Mouse (Mus musculus) midbrain, embryonic 14.5 days (tissue): ENCODE data around the gene Dscaml1. TPM values are rescaled to one million over a fixed set of nuclear protein-coding genes. Genes with fewer than 3 reads are reported as not detected.
"Not testable (repeated sequence)": the region's sequence is repeated elsewhere in the genome, so short reads cannot be mapped to it uniquely, and the experiment has no call there.

ENCODE experiments used
- ATAC-seq: fragments of 200-750 bp; cut with Nextera tagmentation; 2 replicates; pipeline ENCODE4 v1.8.0; 2017; ENCODE audit warnings: moderate number of reproducible peaks, moderate library complexity; ENCODE audit not compliant: low FRiP score, low TSS enrichment
- DNase-seq: peaks from one replicate; pipeline ENCODE4 v3.0.0-alpha.2; 2015
- H3K27ac ChIP-seq: fragments of 300-500 bp; sonication (generic); replicated peaks from 2 replicates; pipeline ENCODE4 v1.5.1; 2014; ENCODE audit warnings: mild to moderate bottlenecking, low read depth, low read length, moderate library complexity
- H3K27me3 ChIP-seq: fragments of 300-500 bp; sonication (generic); 2 replicates; pipeline ENCODE4 v1.6.1; 2014; ENCODE audit warnings: low read length, control low read depth, mixed read lengths; ENCODE audit not compliant: control insufficient read depth, insufficient read depth
- H3K36me3 ChIP-seq: fragments of 300-500 bp; sonication (generic); 2 replicates; pipeline ENCODE4 v1.6.1; 2014; ENCODE audit warnings: low read length, control low read depth; ENCODE audit not compliant: control insufficient read depth, insufficient read depth
- H3K4me1 ChIP-seq: fragments of 300-500 bp; sonication (generic); 2 replicates; pipeline ENCODE4 v1.6.1; 2014; ENCODE audit warnings: mild to moderate bottlenecking, antibody characterized with exemption, low read length, control low read depth; ENCODE audit not compliant: control insufficient read depth, insufficient read depth
- H3K4me2 ChIP-seq: fragments of 300-500 bp; sonication (generic); 2 replicates; pipeline ENCODE4 v1.6.1; 2014; ENCODE audit warnings: mild to moderate bottlenecking, low read length, moderate library complexity
- H3K4me3 ChIP-seq: fragments of 300-500 bp; sonication (generic); replicated peaks from 2 replicates; pipeline ENCODE4 v1.5.1; 2014; ENCODE audit warnings: low read depth, low read length
- H3K9ac ChIP-seq: fragments of 300-500 bp; sonication (generic); replicated peaks from 2 replicates; pipeline ENCODE4 v1.6.1; 2014; ENCODE audit warnings: mild to moderate bottlenecking, low read length, moderate library complexity
- H3K9me3 ChIP-seq: fragments of 300-500 bp; sonication (generic); 2 replicates; pipeline ENCODE4 v1.6.1; 2016; ENCODE audit warnings: low read length, control low read depth, mixed read lengths; ENCODE audit not compliant: control insufficient read depth
- WGBS: fragments of 180-500 bp; shearing (Covaris S2); extraction: QIAGEN DNeasy Blood & Tissue Kit; methylation state at CpG from one replicate; pipeline ENCODE4 v1.1.7; 2014; 5-methylcytosine and 5-hydroxymethylcytosine counted together
- polyA plus RNA-seq: library from polyadenylated mRNA; unstranded; fragments of >200 nt; fragmentation: Nextera tagmentation; extraction: Ambion mirVana; gene quantifications from 2 replicates; pipeline ENCODE4 v1.2.1, GENCODE M21; 2014

Gene Dscaml1
- polyA plus RNA-seq, 1 experiment from 2014 or later, result 14.8 TPM

DNA sequence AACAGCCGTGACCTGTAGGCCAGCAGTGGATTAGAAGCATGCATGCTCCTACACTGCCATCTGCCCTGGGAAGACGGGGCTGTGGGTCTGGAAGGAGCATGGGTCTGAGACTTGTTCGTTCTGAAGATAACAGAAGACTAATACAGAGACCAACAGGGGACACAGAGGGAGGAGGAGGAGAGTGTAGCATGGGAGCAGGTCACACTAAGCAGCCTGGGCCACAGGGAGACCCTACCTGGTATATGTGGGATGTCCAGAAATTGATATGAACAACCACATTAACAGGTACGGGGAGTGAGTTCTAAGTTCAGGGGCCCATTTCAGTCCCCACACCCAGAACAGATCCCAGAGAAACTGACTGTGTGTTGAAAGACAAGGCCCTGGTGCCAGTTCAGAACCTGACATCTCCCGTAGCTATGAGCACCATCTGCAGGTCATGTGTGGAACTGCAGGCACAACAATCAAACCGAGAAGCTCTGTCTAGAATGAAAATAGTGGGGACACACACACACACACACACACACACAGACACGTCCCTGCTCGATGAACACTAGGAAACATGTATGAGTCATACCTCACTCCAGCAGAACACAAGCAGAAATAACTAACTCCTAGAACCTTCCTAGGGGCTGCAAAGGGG is 328.1 kb downstream of the Dscaml1 start:
- no peaks in the 10 kb centered on the region for H3K4me1 ChIP-seq
- no peak for ATAC-seq

DNA sequence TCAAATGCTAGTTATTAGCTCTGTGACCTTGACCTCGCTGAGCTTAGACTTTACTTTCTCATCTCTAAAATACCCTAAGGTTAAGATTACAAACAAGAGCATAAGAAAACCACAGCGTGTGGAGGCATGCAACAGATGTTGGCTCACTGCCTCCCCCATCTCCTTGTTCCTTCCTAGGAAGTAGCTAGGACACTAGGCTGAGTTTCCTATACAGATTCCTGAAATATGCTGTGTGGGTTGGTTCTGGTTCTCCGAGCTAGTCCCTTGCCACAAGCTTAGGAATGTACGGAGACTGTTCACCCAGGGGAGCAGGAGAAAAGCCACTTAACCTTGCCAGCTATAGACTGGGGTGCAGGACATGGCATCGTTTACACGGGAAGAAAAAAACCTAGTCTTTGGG is 339.8 kb downstream of the Dscaml1 start:
- DNase-seq, result no peak
- Histone ChIP-seq H3K4me2 (no peak overlapping the region), H3K4me1 (no peaks in the 10 kb centered on the region), H3K4me3 (no peak overlapping the region), H3K9ac (no peak overlapping the region), H3K9me3 (no peaks in the 10 kb centered on the region), H3K27me3 (no peaks in the 10 kb centered on the region), H3K27ac (no peak overlapping the region), H3K36me3 (peaks cover 34% of the 10 kb centered on the region)
- ATAC-seq, result no peak
- 88% methylated on average over 6 of the region's 6 CpGs for WGBS

More for the DNA sequence above, 328.1 kb downstream of the Dscaml1 start:
- Histone ChIP-seq H3K9ac (no peak overlapping the region), H3K27me3 (no peaks in the 10 kb centered on the region), H3K4me3 (no peak overlapping the region), H3K9me3 (no peaks in the 10 kb centered on the region), H3K36me3 (no peaks in the 10 kb centered on the region), H3K4me2 (no peak overlapping the region), H3K27ac (no peak overlapping the region)
- 38% methylated on average over 8 of the region's 8 CpGs for WGBS
- peak; percentile 89 for DNase-seq

- H3K27me3 ChIP-seq, result no peaks in the 10 kb centered on the region
- WGBS, result 90% methylated on average over 8 of the region's 8 CpGs
- ATAC-seq (no peak), DNase-seq (no peak)
- no peaks in the 10 kb centered on the region for H3K4me1 ChIP-seq
- H3K4me3 ChIP-seq, result no peak overlapping the region
- H3K9me3 ChIP-seq, result no peaks in the 10 kb centered on the region
- peaks cover 43% of the 10 kb centered on the region for H3K36me3 ChIP-seq
- H3K27ac ChIP-seq, result no peak overlapping the region
- H3K4me2 ChIP-seq, result no peak overlapping the region
- H3K9ac ChIP-seq, result no peak overlapping the region
These were observed 340.7 kb downstream of the Dscaml1 start for GRCm38 (mm10) chr9:45767155-45767554.

DNA sequence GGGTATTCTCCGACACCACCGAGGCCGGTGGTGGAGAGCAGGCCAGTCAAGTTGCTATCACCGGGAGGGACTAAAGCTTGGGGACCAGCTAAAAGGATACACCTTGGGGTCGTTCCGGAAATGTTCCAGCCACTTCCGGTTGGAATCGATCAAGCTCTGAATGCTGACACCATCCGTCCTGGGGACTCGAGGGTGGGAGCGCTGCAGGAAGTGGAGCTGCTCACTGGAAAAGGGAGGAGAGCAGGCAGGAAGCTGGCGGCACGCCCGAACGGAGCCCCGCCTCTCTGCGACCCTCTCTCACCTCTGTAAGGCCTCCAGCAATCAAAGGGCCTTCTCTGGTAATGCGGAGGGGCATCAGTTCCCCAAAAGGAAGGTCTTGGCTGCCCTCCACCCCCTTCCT is 342.0 kb downstream of the Dscaml1 start:
- Histone ChIP-seq H3K9me3 (no peaks in the 10 kb centered on the region), H3K27ac (no peak overlapping the region), H3K4me1 (no peaks in the 10 kb centered on the region), H3K36me3 (peaks cover 50% of the 10 kb centered on the region), H3K27me3 (no peaks in the 10 kb centered on the region), H3K4me3 (no peak overlapping the region), H3K9ac (no peak overlapping the region), H3K4me2 (no peak overlapping the region)
- WGBS, result 81% methylated on average over 18 of the region's 18 CpGs
- ATAC-seq (no peak), DNase-seq (no peak)

DNA sequence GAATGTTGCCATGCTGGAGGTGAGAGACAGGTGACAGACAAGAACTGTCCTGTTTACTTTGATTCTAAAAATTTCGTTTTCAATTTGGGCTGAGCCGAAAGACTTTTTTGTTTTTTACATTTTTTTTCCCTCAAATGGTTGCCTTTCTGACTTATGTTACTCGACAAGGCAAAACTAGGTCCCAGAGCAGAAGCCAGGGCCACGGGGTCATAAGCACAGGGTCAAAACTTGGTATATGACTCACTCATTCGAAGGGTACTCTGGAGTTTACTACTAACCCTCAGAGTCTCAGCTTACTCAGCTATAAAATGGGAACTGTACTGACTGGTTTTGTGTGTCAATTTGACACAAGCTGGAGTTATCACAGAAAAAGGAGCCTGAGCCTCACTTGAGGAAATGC is 343.2 kb downstream of the Dscaml1 start:
- Histone ChIP-seq H3K4me2 (no peak overlapping the region), H3K9ac (no peak overlapping the region), H3K27ac (no peak overlapping the region), H3K27me3 (no peaks in the 10 kb centered on the region), H3K9me3 (no peaks in the 10 kb centered on the region), H3K4me3 (no peak overlapping the region), H3K4me1 (no peaks in the 10 kb centered on the region), H3K36me3 (peaks cover 61% of the 10 kb centered on the region)
- ATAC-seq (no peak), DNase-seq (no peak)
- WGBS, result 94% methylated on average over 5 of the region's 5 CpGs

DNA sequence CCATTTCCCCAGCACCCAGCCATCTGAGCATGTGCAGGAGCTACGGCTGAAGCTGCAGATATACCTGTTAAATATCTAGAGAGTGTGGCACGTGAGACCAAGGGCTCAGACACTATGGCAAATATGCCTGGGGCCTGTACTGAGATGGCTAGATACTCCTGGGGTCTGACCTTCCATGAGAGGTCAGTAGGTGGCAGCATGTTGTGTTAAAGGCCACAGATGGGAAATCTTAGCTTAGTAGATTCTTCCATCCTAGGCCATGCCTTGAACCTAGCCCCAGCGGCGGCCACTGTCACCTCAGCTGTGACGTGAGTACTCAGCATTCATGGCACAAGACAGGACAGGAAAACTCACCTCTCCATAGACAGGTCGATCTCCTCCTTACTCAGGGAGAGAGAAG is 347.7 kb downstream of the Dscaml1 start:
- WGBS, result 91% methylated on average over 6 of the region's 6 CpGs
- no peak for DNase-seq
- H3K4me1 ChIP-seq, result no peaks in the 10 kb centered on the region
- H3K9me3 ChIP-seq, result no peaks in the 10 kb centered on the region
- no peak overlapping the region for H3K4me2 ChIP-seq
- H3K27me3 ChIP-seq, result no peaks in the 10 kb centered on the region
- no peak overlapping the region for H3K27ac ChIP-seq
- H3K36me3 ChIP-seq, result peaks cover 86% of the 10 kb centered on the region
- H3K9ac ChIP-seq, result no peak overlapping the region
- H3K4me3 ChIP-seq, result no peak overlapping the region
- ATAC-seq, result no peak

DNA sequence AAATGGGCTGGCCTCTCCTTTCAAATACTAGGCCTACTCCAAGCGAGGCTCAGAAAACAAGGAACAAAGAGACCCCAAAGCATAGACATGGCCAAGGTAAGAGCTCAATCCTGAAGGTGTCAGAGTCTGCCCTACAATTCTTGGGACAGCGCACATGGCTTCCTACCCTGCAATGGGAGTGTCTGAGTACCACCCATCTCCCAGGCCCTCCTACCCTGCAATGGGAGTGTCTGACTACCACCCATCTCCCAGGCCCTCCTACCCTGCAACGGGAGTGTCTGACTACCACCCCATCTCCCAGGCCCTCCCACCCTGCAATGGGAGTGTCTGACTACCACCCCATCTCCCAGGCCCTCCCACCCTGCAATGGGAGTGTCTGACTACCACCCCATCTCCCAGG is 349.7 kb downstream of the Dscaml1 start:
- H3K4me1 ChIP-seq, ATAC-seq, H3K9ac ChIP-seq, H3K4me2 ChIP-seq, DNase-seq, H3K4me3 ChIP-seq, H3K27me3 ChIP-seq, H3K9me3 ChIP-seq, H3K27ac ChIP-seq: not testable (repeated sequence)
- whole genome bisulfite sequencing, result 88% methylated on average over 3 of the region's 3 CpGs
- peaks cover 76% of the 10 kb centered on the region for H3K36me3 ChIP-seq

GRCm38 (mm10) chr9:45779201-45779600 is 352.8 kb downstream of the Dscaml1 start:
- Histone ChIP-seq H3K4me3 (no peak overlapping the region), H3K9me3 (no peaks in the 10 kb centered on the region), H3K4me2 (no peak overlapping the region), H3K27me3 (no peaks in the 10 kb centered on the region), H3K4me1 (no peaks in the 10 kb centered on the region), H3K36me3 (peaks cover 52% of the 10 kb centered on the region), H3K9ac (no peak overlapping the region), H3K27ac (no peak overlapping the region)
- 76% methylated on average over 6 of the region's 6 CpGs for whole genome bisulfite sequencing
- DNase-seq, result no peak
- no peak for ATAC-seq

DNA sequence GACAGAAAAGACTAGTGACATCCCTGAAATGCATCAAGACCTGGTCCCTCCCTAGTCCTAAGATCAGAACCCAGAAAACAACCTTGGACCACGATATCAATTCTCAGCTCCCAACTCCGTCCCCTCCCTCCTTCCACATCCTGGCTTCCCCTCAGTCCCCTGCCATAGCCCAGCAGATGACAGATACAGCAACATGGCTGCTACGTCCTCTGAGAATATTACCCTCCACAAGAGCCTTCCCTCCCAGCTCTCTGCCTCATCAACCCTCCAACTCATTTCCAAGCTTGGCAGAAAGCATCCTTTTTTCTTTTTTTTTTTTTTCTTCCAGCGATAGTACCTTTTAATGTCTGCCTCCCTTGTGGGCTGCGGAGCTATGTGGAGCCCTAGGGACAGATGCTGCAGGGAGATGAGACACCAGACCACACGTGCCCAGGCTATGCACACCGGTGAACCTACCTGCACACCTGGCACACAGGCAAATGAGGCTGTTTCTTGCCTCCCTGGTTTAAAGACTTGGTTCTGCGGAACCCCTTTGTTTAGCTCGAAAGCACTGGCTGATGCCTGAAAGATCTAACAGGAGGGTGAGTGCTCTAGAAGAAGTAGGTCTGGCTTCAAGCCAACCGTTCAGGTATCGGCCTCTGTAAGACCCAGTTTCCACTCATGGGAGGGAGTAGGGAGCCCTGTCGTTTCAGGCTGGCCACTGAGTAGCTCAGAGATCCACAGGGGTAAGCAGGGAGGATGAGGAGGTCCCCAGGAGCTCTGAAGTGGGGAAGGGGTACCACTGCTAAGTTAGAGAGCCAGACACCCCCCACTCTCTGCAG is 357.0 kb downstream of the Dscaml1 start:
- H3K4me1 ChIP-seq, result no peaks in the 10 kb centered on the region
- H3K27ac ChIP-seq, result no peak overlapping the region; the same call in 1 of the 2 replicates
- 0 out of 2 replicates have a peak overlapping the region, but pooled peaks have one; percentile 16 for H3K9ac ChIP-seq
- H3K4me3 ChIP-seq, result no peak overlapping the region
- peaks cover 30% of the 10 kb centered on the region for H3K36me3 ChIP-seq
- no peak overlapping the region for H3K4me2 ChIP-seq
- H3K9me3 ChIP-seq, result no peaks in the 10 kb centered on the region
- no peaks in the 10 kb centered on the region for H3K27me3 ChIP-seq
- WGBS, result 83% methylated on average over 12 of the region's 12 CpGs
- ATAC-seq (no peak), DNase-seq (peak; percentile 23)
